Mouse (Mus musculus) CH12.LX (cell line): Measurements from ENCODE around the gene Capns1. TPM values are rescaled to one million over a fixed set of nuclear protein-coding genes. Genes with fewer than 3 reads are reported as not detected.

Experiments used
- DNase-seq: peaks from one replicate; pipeline ENCODE4 v3.0.0-alpha.2; 2013; ENCODE audit errors: extremely low read depth
- H3K27ac ChIP-seq: 2 replicates; pipeline ENCODE4 v1.5.1; 2012; ENCODE audit warnings: low read depth, mild to moderate bottlenecking, control low read depth, moderate library complexity; ENCODE audit not compliant: insufficient read depth
- H3K27me3 ChIP-seq: replicated peaks from 2 replicates; pipeline ENCODE3; 2012; ENCODE audit warnings: inconsistent platforms
- H3K36me3 ChIP-seq, 2 experiments: replicated peaks in 1 of 2; 2 replicates each; pipeline versions ENCODE3 to v1.6.1; 2012; ENCODE audit warnings: inconsistent platforms in 1 of 2, low read length in 1 of 2, mild to moderate bottlenecking in 1 of 2, mixed read lengths in 1 of 2, moderate library complexity in 1 of 2; ENCODE audit not compliant: control insufficient read depth in 1 of 2, insufficient read depth in 1 of 2
- H3K4me1 ChIP-seq, 2 experiments: 2 replicates each; pipeline ENCODE4 v1.6.1; 2012; ENCODE audit warnings: inconsistent platforms in 1 of 2, moderate library complexity in 1 of 2; ENCODE audit not compliant: insufficient read depth in 2 of 2, control insufficient read depth in 1 of 2
- H3K4me2 ChIP-seq: 2 replicates; pipeline ENCODE4 v1.6.1; 2012; ENCODE audit warnings: low read depth, mild to moderate bottlenecking, control low read depth; ENCODE audit not compliant: poor library complexity, insufficient read depth, severe bottlenecking
- H3K4me3 ChIP-seq, 3 experiments: fragments of 150-350 bp in 1 of 3; sonication (generic) in 1 of 3; replicated peaks in 1 of 3; 2 replicates each; pipeline versions ENCODE3 to v1.5.1; 2011 to 2012; ENCODE audit warnings: low read depth in 2 of 3, low read length in 2 of 3, mild to moderate bottlenecking in 2 of 3, moderate library complexity in 2 of 3, control low read depth in 1 of 3, improper control_type of control experiment in 1 of 3, inconsistent platforms in 1 of 3, mixed read lengths in 1 of 3; ENCODE audit not compliant: poor library complexity in 1 of 3
- H3K79me2 ChIP-seq: replicated peaks from 2 replicates; pipeline ENCODE4 v1.6.1; 2012; ENCODE audit warnings: mild to moderate bottlenecking, moderate library complexity; ENCODE audit not compliant: control insufficient read depth, poor library complexity, insufficient read depth, severe bottlenecking; ENCODE audit errors: extremely low read depth
- H3K9ac ChIP-seq: 2 replicates; pipeline ENCODE4 v1.6.1; 2012; ENCODE audit warnings: low read depth, mild to moderate bottlenecking, control low read depth, moderate library complexity; ENCODE audit not compliant: insufficient read depth
- H3K9me3 ChIP-seq: replicated peaks from 2 replicates; pipeline ENCODE3; 2012; ENCODE audit warnings: low read length, inconsistent platforms, mixed read lengths
- BHLHE40 ChIP-seq: IDR thresholded peaks from 2 replicates; pipeline ENCODE4 v1.6.1; 2011; ENCODE audit warnings: mild to moderate bottlenecking, low read depth, low read length, improper control_type of control experiment
- CHD1 ChIP-seq: IDR thresholded peaks from 2 replicates; pipeline ENCODE4 v1.6.1; 2012; ENCODE audit warnings: low read depth, low read length, improper control_type of control experiment, inconsistent platforms
- CTCF ChIP-seq, 2 experiments: IDR thresholded peaks in 1 of 2; conservative IDR thresholded peaks in 1 of 2; 2 replicates each; pipeline ENCODE4 v1.5.1; 2011 to 2012; ENCODE audit warnings: low read depth in 2 of 2, low read length in 2 of 2, improper control_type of control experiment in 1 of 2, inconsistent platforms in 1 of 2, mild to moderate bottlenecking in 1 of 2, moderate library complexity in 1 of 2
- ELF1 ChIP-seq: IDR thresholded peaks from 2 replicates; pipeline ENCODE4 v1.6.1; 2014; ENCODE audit warnings: low read depth, mild to moderate bottlenecking, inconsistent platforms, low read length, improper control_type of control experiment
- EP300 ChIP-seq: IDR thresholded peaks from 2 replicates; pipeline ENCODE4 v1.6.1; 2011; ENCODE audit warnings: low read length, improper control_type of control experiment
- ETS1 ChIP-seq: conservative IDR thresholded peaks from 2 replicates; pipeline ENCODE4 v1.6.1; 2012; ENCODE audit warnings: low read depth, mild to moderate bottlenecking, inconsistent platforms, low read length, improper control_type of control experiment, moderate library complexity
- HCFC1 ChIP-seq: IDR thresholded peaks from 2 replicates; pipeline ENCODE4 v1.6.1; 2012; ENCODE audit warnings: low read depth, mild to moderate bottlenecking, inconsistent platforms, low read length, improper control_type of control experiment
- IRF4 ChIP-seq: IDR thresholded peaks from 2 replicates; pipeline ENCODE4 v1.6.1; 2014; ENCODE audit warnings: low read depth, mild to moderate bottlenecking, inconsistent platforms, low read length, improper control_type of control experiment
- JUN ChIP-seq: IDR thresholded peaks from 2 replicates; pipeline ENCODE4 v1.6.1; 2011; ENCODE audit warnings: low read depth, mild to moderate bottlenecking, low read length, improper control_type of control experiment, moderate library complexity; ENCODE audit not compliant: insufficient read depth
- KAT2A ChIP-seq: IDR thresholded peaks from 2 replicates; pipeline ENCODE4 v1.6.1; 2012; ENCODE audit warnings: low read length, improper control_type of control experiment, inconsistent platforms; ENCODE audit not compliant: insufficient replicate concordance
- MAFK ChIP-seq: IDR thresholded peaks from 2 replicates; pipeline ENCODE4 v1.6.1; 2011; ENCODE audit warnings: low read length, improper control_type of control experiment; ENCODE audit not compliant: insufficient replicate concordance
- MAX ChIP-seq: IDR thresholded peaks from 2 replicates; pipeline ENCODE4 v1.6.1; 2011; ENCODE audit warnings: low read length, improper control_type of control experiment
- MAZ ChIP-seq: IDR thresholded peaks from 2 replicates; pipeline ENCODE4 v1.6.1; 2012; ENCODE audit warnings: low read depth, mild to moderate bottlenecking, inconsistent platforms, low read length, improper control_type of control experiment, moderate library complexity
- MEF2A ChIP-seq: IDR thresholded peaks from 2 replicates; pipeline ENCODE4 v1.6.1; 2014; ENCODE audit warnings: low read depth, mild to moderate bottlenecking, inconsistent platforms, low read length, improper control_type of control experiment, borderline replicate concordance
- MYC ChIP-seq: IDR thresholded peaks from 2 replicates; pipeline ENCODE4 v1.6.1; 2011; ENCODE audit warnings: low read depth, mild to moderate bottlenecking, improper control_type of control experiment, low read length
- PAX5 ChIP-seq: IDR thresholded peaks from 2 replicates; pipeline ENCODE4 v1.6.1; 2012; ENCODE audit warnings: low read length, inconsistent platforms, mixed read lengths
- POLR2A ChIP-seq: IDR thresholded peaks from 2 replicates; pipeline ENCODE4 v1.6.1; 2011; ENCODE audit warnings: low read depth, mild to moderate bottlenecking, improper control_type of control experiment, low read length
- POLR2AphosphoS2 ChIP-seq: IDR thresholded peaks from 2 replicates; pipeline ENCODE4 v1.6.1; 2011; ENCODE audit warnings: low read depth, low read length, improper control_type of control experiment
- RAD21 ChIP-seq: IDR thresholded peaks from 2 replicates; pipeline ENCODE4 v1.6.1; 2011; ENCODE audit warnings: low read depth, mild to moderate bottlenecking, low read length, improper control_type of control experiment, moderate library complexity
- SIN3A ChIP-seq: IDR thresholded peaks from 2 replicates; pipeline ENCODE4 v1.6.1; 2012; ENCODE audit warnings: low read length, improper control_type of control experiment, inconsistent platforms
- SMC3 ChIP-seq: IDR thresholded peaks from 2 replicates; pipeline ENCODE4 v1.6.1; 2011; ENCODE audit warnings: low read depth, low read length, improper control_type of control experiment
- TBP ChIP-seq: conservative IDR thresholded peaks from 2 replicates; pipeline ENCODE4 v1.6.1; 2011; ENCODE audit warnings: low read depth, low read length, improper control_type of control experiment
- TCF12 ChIP-seq: IDR thresholded peaks from 2 replicates; pipeline ENCODE4 v1.6.1; 2014; ENCODE audit warnings: low read depth, mild to moderate bottlenecking, inconsistent platforms, low read length, improper control_type of control experiment
- ZC3H11A ChIP-seq: IDR thresholded peaks from 2 replicates; pipeline ENCODE4 v1.6.1; 2012; ENCODE audit warnings: low read depth, mild to moderate bottlenecking, inconsistent platforms, low read length, improper control_type of control experiment
- ZMIZ1 ChIP-seq: IDR thresholded peaks from 2 replicates; pipeline ENCODE4 v1.6.1; 2012; ENCODE audit warnings: low read depth, mild to moderate bottlenecking, inconsistent platforms, low read length, improper control_type of control experiment
- dilution Hi-C: fragments of 300-500 bp; cut with MboI; formaldehyde crosslinking; loops from 2 replicates; pipeline ENCODE4 v1.14.3; 2020; ENCODE audit warnings: low sequenced_read_pairs; ENCODE audit not compliant: extremely low pct_unique_long_range_greater_than_20kb, extremely low pct_ligation_motif_present
- in situ Hi-C: fragments of 300-500 bp; cut with MboI; formaldehyde crosslinking; loops from 3 replicates; pipeline ENCODE4 v1.14.3; 2019; ENCODE audit warnings: low sequenced_read_pairs, low pct_ligation_motif_present, low pct_unique_long_range_greater_than_20kb, mixed read lengths
- polyA plus RNA-seq: library from polyadenylated mRNA; unstranded; fragments of >175 nt; gene quantifications from 2 replicates; pipeline ENCODE4 v1.2.1, GENCODE M21; 2012; ENCODE audit warnings: low read depth; ENCODE audit not compliant: insufficient read length
- total RNA-seq, 2 experiments: library from RNA; depleted of rRNA; stranded (reverse); fragments of 300-350 nt in 1 of 2; fragments of >200 nt in 1 of 2; gene quantifications; 2 replicates each; pipeline ENCODE4 v1.2.3; 2012 to 2014

Gene Capns1
- total and polyA plus RNA-seq, 3 experiments = 101 to 233 (median 219) TPM

DNA sequence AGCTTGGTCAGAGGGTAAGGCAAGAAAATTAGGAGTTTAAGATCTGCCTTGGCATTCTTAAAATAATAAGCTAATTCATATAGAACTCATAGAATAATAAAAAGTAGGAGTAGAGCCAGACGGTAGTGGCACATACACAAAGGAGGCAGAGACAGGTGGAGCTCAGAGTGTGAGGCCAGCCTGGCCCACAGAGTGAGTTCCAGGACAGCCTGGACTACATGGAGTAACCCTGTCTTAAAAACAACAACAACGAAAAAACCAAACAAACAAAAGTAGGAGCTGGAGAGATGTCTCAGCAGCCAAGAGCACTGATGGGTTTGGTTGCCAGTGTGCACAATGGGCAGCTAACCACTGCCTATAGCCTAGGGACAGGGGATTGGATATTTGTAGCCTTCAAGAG is 18.7 kb upstream of the Capns1 start:
- dilution Hi-C loops = no loop called here
- DNase-seq = no peak
- Histone ChIP-seq H3K4me3 (no peak overlapping the region), H3K9me3 (no peaks in the 10 kb centered on the region), H3K79me2 (no peaks in the 10 kb centered on the region), H3K9ac (no peak overlapping the region), H3K4me2 (no peak overlapping the region), H3K27me3 (peaks cover 2% of the 10 kb centered on the region), H3K4me1 (peaks cover 14 to 19% of the 10 kb centered on the region in 2 experiments), H3K27ac (no peak overlapping the region), H3K36me3 (peaks cover 0 to 2% of the 10 kb centered on the region in 2 experiments)
- no peak for TF ChIP-seq MAX
- no peak for TF ChIP-seq ZMIZ1
- no peak for TF ChIP-seq CHD1
- TF ChIP-seq BHLHE40 = no peak
- TF ChIP-seq EP300 = no peak
- TF ChIP-seq ETS1 = no peak
- no peak for TF ChIP-seq TCF12
- no peak for TF ChIP-seq MYC
- no peak for TF ChIP-seq SIN3A
- TF ChIP-seq MEF2A = no peak
- TF ChIP-seq ELF1 = no peak
- TF ChIP-seq IRF4 = no peak
- TF ChIP-seq POLR2A = no peak
- no peak for TF ChIP-seq KAT2A
- no peak for TF ChIP-seq ZC3H11A
- TF ChIP-seq HCFC1 = no peak
- in situ Hi-C loops = loop anchor here (5.0 kb wide), 1 partner anchor 35 kb away; the partner anchor contains the start of gene Cox7a1

DNA sequence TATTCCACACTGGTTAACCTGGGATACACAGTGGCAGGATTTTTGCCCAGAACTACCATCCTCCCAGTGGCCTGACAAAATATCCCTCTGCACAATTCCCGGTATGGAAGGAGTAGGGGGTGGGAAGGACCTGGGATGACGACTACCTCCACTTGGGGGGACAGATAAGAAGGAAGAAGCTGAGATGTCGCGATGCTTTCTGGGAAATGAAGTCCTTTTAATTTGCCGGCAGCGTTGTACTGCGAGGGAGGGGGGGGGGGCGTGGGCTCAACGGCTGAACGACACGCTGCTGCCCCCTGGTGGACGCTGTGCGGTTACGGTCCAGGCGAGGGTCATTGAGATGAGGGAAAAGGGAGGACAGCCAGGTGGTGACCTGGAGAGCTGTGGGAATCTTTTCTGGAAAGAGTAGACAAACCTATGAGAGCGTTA is 18.1 kb upstream of the Capns1 start:
- peak; percentile 89 for DNase-seq
- H3K9ac ChIP-seq = peak overlapping the region; percentile 62
- TF ChIP-seq MAFK = no peak
- TF ChIP-seq PAX5 = no peak
- TF ChIP-seq MEF2A = 0 out of 2 replicates have a peak, but pooled peaks have one; percentile 26
- TF ChIP-seq TBP = no peak
- peak; percentile 67; the same call in 1 of the 2 replicates for TF ChIP-seq MAZ
- peak; percentile 55 for TF ChIP-seq SMC3
- peak; percentile 64; the same call in 1 of the 2 replicates for TF ChIP-seq KAT2A
- no peak for TF ChIP-seq POLR2AphosphoS2
- TF ChIP-seq RAD21 = peak; percentile 40
- peak; percentile 87 for TF ChIP-seq HCFC1
- TF ChIP-seq ETS1 = no peak
- peak; percentile 48; the same call in 1 of the 2 replicates for TF ChIP-seq POLR2A
- TF ChIP-seq CTCF (conservative IDR thresholded peaks at IDR 0.05 in 1 of 2, IDR thresholded peaks at IDR 0.05 in 1 of 2; ENCODE audit: low read depth in 2 of 2, low read length in 2 of 2) = peak; percentile 29 to 80; a peak in 3 of 4 replicates
- peak; percentile 80 for TF ChIP-seq ELF1
- TF ChIP-seq SIN3A = no peak
- TF ChIP-seq JUN = no peak
- TF ChIP-seq, all 38 proteins: peak for 9
- no peaks in the 10 kb centered on the region for H3K9me3 ChIP-seq
- peaks cover 14 to 19% of the 10 kb centered on the region in 2 experiments for H3K4me1 ChIP-seq
- no peak overlapping the region for H3K27ac ChIP-seq
- no peaks in the 10 kb centered on the region for H3K79me2 ChIP-seq
- no peaks in the 10 kb centered on the region for H3K36me3 ChIP-seq
- H3K27me3 ChIP-seq = peaks cover 3% of the 10 kb centered on the region
- peak overlapping the region; percentile 48; the same call in 1 of the 2 replicates for H3K4me2 ChIP-seq
- dilution Hi-C loops (no loop called here), in situ Hi-C loops (loop anchor here (5.0 kb wide), 1 partner anchor 34 kb away; the partner anchor contains the start of gene Cox7a1)
- H3K4me3 ChIP-seq = peak overlapping the region; percentile 28 to 47 (median 39)
